Mouse (Mus musculus) small intestine, adult 2 months (tissue): ENCODE results near the gene Slc22a16. TPM values are rescaled to one million over a fixed set of nuclear protein-coding genes. Genes with fewer than 3 reads are reported as not detected.

Experiments used
- H3K27ac ChIP-seq: fragments of 200-500 bp; 2 replicates; pipeline ENCODE4 v1.5.1; 2012; ENCODE audit warnings: low read depth, low read length, control low read depth, inconsistent platforms; ENCODE audit not compliant: insufficient read depth
- H3K27me3 ChIP-seq: fragments of 200-500 bp; 2 replicates; pipeline ENCODE4 v1.6.1; 2012; ENCODE audit warnings: mild to moderate bottlenecking, moderate library complexity, low read length, inconsistent platforms; ENCODE audit not compliant: control insufficient read depth, insufficient read depth
- H3K36me3 ChIP-seq: fragments of 200-500 bp; 2 replicates; pipeline ENCODE4 v1.6.1; 2012; ENCODE audit warnings: mild to moderate bottlenecking, low read length, control low read depth, inconsistent platforms; ENCODE audit not compliant: control insufficient read depth, insufficient read depth
- H3K4me1 ChIP-seq: fragments of 200-500 bp; 2 replicates; pipeline ENCODE4 v1.6.1; 2012; ENCODE audit warnings: low read length, inconsistent platforms, mixed read lengths; ENCODE audit not compliant: control insufficient read depth, insufficient read depth, insufficient read length
- H3K4me3 ChIP-seq: fragments of 200-500 bp; 2 replicates; pipeline ENCODE4 v1.5.1; 2012; ENCODE audit warnings: low read depth, mild to moderate bottlenecking, control low read depth, inconsistent platforms, low read length, moderate library complexity
- CTCF ChIP-seq: fragments of 200-500 bp; IDR thresholded peaks from 2 replicates; pipeline ENCODE4 v1.5.1; 2012; ENCODE audit warnings: low read depth, mild to moderate bottlenecking, control low read depth, inconsistent platforms, low read length, moderate library complexity, mixed read lengths; ENCODE audit not compliant: insufficient replicate concordance, insufficient read length; ENCODE audit errors: extremely low read depth
- POLR2A ChIP-seq: fragments of 200-500 bp; IDR thresholded peaks from 2 replicates; pipeline ENCODE4 v1.6.1; 2012; ENCODE audit warnings: low read depth, mild to moderate bottlenecking, control low read depth, inconsistent platforms, low read length, moderate library complexity
- WGBS: fragments of 180-500 bp; shearing (Covaris S2); methylation state at CpG from one replicate; pipeline ENCODE4 v1.1.7; 2018; 5-methylcytosine and 5-hydroxymethylcytosine counted together
- polyA plus RNA-seq: library from polyadenylated mRNA; depleted of rRNA; stranded (reverse); fragments of >200 nt; gene quantifications from 2 replicates; pipeline ENCODE4 v1.2.3, GENCODE M21; 2012; rRNA removed

The Slc22a16 gene
- not detected in 2 replicates for polyA plus RNA-seq

- TF ChIP-seq POLR2A (no peak), CTCF (no peak)
- WGBS: 93% methylated on average over 12 of the region's 12 CpGs
Observed at GRCm38 (mm10) chr10:40570036-40570435, at the start of gene Slc22a16. Gene Slc22a16, plus strand, starts transcription at chr10:40570336.

DNA sequence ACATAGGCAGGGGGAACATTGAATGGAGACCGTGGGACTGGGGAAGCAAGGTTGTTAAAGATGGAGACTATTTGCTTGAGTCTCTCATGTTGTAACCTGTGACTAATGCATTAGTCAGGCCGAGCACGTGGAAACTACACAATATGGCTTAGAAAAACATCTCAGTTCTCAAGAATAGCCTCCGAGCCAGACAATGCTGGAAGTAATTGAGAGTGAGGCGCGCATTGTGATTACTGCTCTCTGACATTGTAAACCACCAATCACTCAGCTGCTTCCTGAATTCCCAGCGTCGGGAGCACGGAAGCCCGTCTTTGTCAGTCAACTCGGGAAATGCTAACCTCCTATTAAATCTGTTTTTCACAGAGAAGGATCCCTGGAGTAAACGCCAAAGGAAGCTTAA is 48.6 kb upstream of the Slc22a16 start:
- H3K4me1 ChIP-seq: no peaks in the 10 kb centered on the region
- H3K27me3 ChIP-seq: no peaks in the 10 kb centered on the region
- no peak overlapping the region for H3K4me3 ChIP-seq
- no peak for TF ChIP-seq POLR2A
- no peak for TF ChIP-seq CTCF
- no peak overlapping the region for H3K27ac ChIP-seq
- WGBS: 67% methylated on average over 12 of the region's 12 CpGs
- no peaks in the 10 kb centered on the region for H3K36me3 ChIP-seq

More at GRCm38 (mm10) chr10:40570036-40570435, at the start of gene Slc22a16:
- Histone ChIP-seq H3K4me3 (no peak within 1 kb of the TSS), H3K36me3 (no peaks in the 10 kb centered on the region), H3K27ac (no peak within 1 kb of the TSS), H3K27me3 (no peaks in the 10 kb centered on the region), H3K4me1 (no peaks in the 10 kb centered on the region; the same call in 1 of the 2 replicates)

- WGBS: 79% methylated on average over 7 of the region's 7 CpGs
- 0 out of 2 replicates have a peak overlapping the region, but pooled peaks have one; percentile 6 for H3K27ac ChIP-seq
- TF ChIP-seq CTCF: no peak
- TF ChIP-seq POLR2A: no peak
Observed at GRCm38 (mm10) chr10:40523312-40523975, 46.7 kb upstream of the Slc22a16 start.

GRCm38 (mm10) chr10:40524032-40524806 is 45.9 kb upstream of the Slc22a16 start:
- 69% methylated on average over 9 of the region's 9 CpGs for WGBS
- H3K36me3 ChIP-seq: no peaks in the 10 kb centered on the region
- no peak overlapping the region for H3K4me3 ChIP-seq
- 0 out of 2 replicates have a peak overlapping the region, but pooled peaks have one; percentile 6 for H3K27ac ChIP-seq
- no peaks in the 10 kb centered on the region for H3K27me3 ChIP-seq
- no peaks in the 10 kb centered on the region for H3K4me1 ChIP-seq
- no peak for TF ChIP-seq CTCF
- no peak for TF ChIP-seq POLR2A

More at GRCm38 (mm10) chr10:40523312-40523975, 46.7 kb upstream of the Slc22a16 start:
- Histone ChIP-seq H3K27me3 (no peaks in the 10 kb centered on the region), H3K36me3 (no peaks in the 10 kb centered on the region), H3K4me3 (no peak overlapping the region), H3K4me1 (no peaks in the 10 kb centered on the region)

- no peaks in the 10 kb centered on the region for H3K27me3 ChIP-seq
- WGBS: 28% methylated on average over 10 of the region's 10 CpGs
- TF ChIP-seq CTCF (no peak), POLR2A (no peak)
- no peaks in the 10 kb centered on the region for H3K36me3 ChIP-seq
- H3K4me1 ChIP-seq: no peaks in the 10 kb centered on the region
- H3K27ac ChIP-seq: no peak overlapping the region
- no peak overlapping the region for H3K4me3 ChIP-seq
Observed at GRCm38 (mm10) chr10:40524991-40525390, 45.1 kb upstream of the Slc22a16 start.

DNA sequence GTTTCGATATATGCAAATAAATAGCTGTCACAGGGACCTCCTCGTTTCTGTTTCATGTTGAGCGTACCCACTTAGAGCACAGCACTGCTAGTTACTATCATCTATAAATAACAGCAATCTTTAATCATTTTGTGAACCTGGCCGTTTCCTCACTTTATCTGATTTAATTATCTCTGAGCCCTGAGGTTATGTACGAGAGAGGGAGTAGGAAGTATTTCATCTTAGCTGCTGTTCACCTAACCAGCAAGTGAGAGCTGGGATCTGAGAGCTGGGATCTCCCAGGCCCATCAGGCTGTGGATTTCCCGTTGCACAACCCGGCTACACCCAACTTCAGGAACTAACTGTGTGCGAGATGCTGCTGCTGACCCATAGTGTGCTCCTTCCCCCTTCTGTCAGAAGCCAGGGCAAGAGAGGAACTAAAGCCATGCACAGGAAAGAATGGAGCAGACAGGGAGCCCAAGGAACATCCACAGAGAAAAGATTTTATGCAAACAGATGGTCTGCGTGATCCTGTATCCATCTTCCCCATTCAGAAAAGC is 44.5 kb upstream of the Slc22a16 start:
- no peaks in the 10 kb centered on the region for H3K4me1 ChIP-seq
- H3K27me3 ChIP-seq: no peaks in the 10 kb centered on the region
- TF ChIP-seq CTCF: no peak
- TF ChIP-seq POLR2A: no peak
- H3K27ac ChIP-seq: no peak overlapping the region
- no peaks in the 10 kb centered on the region for H3K36me3 ChIP-seq
- WGBS: 49% methylated on average over 9 of the region's 9 CpGs
- H3K4me3 ChIP-seq: no peak overlapping the region

- 72% methylated on average over 8 of the region's 8 CpGs for WGBS
Observed at GRCm38 (mm10) chr10:40526301-40526761, 43.8 kb upstream of the Slc22a16 start.

More at GRCm38 (mm10) chr10:40526301-40526761, 43.8 kb upstream of the Slc22a16 start:
- Histone ChIP-seq H3K36me3 (no peaks in the 10 kb centered on the region), H3K27ac (no peak overlapping the region), H3K27me3 (no peaks in the 10 kb centered on the region), H3K4me3 (no peak overlapping the region), H3K4me1 (no peaks in the 10 kb centered on the region)
- TF ChIP-seq CTCF: no peak
- no peak for TF ChIP-seq POLR2A
